Mouse (Mus musculus): ENCODE results near the gene Sypl.
"Not testable (repeated sequence)": the region's sequence is repeated elsewhere in the genome, so short reads cannot be mapped to it uniquely, and the experiment has no call there.

The Sypl gene

DNA sequence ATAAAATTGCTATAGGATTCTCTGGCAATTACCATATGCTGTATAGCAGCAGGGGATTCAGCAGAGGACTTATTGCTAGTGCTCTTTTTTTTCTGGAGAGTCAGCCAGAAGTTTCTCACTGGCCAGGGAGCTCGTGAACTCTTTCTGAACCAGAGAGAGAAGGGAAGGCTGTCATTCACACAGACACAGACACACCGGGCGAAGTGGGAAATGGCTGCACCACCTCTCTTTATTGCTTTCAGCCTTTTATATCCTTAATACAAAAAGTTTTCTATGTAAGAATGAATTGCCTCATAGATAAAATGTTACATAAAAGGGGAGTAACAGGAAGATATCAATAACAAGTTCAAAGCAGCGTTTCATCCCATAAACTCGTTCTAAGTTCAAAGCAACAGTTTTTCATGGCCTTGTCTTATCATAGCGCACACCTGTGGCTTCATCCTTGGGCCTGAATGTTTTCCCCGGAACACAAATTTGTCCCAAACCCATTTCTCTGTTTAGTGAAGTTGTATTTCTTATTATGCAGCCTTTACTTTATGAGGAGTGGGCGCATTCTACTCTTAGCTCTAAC is 8.7 kb upstream of the Sypl start:
- no peak for DNase-seq

DNA sequence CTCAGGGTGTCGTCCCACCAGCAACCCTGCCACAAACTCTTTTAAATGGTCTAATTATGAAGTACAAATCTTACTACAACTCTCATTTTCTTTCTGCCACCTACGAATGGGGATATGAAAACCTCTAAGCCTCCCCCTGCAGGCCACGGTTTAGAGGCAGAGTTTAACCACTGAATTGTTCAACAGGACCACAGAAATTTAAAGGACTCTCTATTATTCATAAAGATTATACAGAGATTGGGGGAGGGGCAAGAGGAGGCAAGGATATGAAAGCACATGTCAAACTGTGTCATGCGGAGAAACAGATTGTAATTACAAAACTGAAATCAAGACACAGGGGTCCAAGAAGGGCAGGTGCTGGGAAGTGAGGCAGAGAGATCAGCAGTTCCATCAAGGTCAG is 7.3 kb upstream of the Sypl start:
- DNase-seq: no peak

DNA sequence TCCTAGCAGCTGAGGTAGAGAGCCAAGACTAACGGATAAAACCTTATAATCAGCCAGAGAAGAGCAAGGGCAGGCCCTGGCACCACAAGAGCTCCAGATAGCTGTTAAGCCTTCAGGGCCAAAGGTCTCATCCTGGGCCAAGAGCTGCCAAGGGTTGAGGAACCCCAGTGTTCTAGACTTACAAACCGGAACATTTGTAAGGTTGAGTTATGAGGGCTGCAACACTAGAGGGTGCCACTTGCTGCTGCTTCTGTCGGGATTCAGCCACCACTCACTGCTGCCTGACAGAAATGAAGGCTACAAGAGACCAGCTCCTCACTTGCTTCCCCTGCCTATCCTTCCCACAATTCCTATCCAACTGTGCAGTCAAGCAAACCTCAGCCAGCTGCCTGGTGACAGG is 1.3 kb upstream of the Sypl start:
- peak; percentile 74 for DNase-seq

DNA sequence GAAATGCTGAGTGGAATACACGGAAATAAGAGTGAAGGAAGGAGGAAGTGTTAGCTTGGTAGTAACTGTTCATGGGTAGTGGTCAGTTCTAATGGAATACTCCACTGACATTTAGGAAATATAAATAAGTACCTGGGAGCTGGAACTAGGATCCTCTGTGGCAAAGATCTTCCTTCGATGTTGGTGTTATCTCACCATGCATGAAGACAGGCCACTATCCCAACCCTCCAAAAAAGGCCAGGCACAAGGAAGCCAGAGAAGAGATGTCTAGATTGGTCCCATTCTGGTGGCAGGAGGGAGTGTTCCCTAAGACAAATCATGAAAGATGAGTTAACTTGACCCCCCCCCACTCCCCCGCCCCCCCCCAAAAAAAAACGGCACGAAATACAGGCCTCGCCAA is 625 bp upstream of the Sypl start:
- no peak for DNase-seq

DNA sequence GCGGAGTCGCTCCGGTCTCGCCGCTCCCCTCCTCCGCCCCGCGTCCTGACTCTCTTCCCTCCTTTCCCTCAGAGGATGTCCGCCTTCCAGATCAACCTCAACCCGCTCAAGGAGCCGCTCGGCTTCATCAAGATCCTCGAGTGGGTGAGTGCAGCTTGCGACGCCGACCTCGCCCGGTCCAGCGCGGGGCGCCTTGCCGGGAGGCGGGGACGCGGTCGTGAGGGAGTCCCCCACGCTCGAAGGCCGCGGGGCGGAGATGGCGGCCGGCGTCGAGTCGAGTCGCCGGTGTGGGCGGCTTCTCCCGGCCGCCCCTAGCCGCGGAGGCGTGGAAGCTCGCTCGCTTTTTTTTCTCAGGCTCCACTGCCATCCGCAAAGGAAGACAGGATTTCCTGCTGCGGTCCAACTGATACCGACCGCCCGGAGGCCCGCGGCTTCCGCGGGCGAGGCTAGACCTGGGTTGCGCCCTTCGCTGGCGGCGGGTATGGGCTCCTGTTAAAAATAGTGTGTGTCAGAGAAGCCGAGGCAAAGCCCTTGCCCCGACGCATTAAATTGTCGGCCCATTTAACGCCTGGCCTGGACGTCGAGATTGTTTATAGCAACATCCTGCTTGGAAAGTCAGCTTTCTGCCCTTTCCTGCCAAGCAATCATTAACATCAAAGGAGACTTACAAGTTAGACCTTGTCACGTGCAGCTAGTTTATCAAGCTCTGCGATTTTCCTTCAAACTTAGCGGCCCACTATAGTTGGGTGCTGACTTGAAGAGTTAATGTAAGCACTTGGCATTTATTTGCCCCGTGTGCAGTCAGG is 728 bp downstream of the Sypl start:
- no peak for DNase-seq

DNA sequence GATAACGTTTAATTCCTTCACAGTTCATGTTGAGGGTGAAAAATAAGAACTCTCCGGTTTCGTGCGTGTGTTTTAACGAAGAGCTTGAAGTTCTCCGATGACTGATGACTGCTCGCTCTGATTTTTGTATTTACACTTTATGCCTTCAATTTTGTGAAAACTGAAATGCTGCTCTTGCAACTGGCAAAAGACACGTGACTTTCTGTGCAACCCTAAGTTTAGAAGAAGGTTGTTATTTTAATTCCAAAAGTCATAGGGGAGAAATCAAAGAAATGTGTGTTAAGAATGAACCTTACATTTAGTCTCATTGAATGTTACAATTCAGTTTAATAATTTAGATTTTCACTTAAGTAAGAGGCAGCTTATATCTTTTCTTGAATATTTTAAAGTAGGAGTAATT is 1.3 kb downstream of the Sypl start:
- DNase-seq: no peak

DNA sequence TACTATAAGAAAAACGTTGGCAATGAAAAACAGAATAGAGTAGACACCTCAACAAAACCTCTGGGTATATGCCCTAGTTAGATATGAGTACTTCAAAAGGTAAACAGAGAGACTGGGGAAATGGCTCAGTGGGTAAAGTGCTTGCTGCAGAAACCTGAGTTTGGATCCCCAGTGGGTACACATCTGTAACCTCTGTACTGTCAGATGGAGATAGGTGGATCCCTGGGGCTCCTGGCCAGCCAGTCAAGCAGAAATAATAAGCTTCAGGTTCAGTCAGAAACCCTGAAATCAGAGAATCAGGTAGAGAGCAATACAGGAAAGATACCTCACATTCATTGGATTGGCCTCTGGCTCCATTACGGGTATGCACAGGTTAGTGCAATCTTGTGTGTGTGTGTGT is 3.5 kb downstream of the Sypl start:
- no peak for DNase-seq

DNA sequence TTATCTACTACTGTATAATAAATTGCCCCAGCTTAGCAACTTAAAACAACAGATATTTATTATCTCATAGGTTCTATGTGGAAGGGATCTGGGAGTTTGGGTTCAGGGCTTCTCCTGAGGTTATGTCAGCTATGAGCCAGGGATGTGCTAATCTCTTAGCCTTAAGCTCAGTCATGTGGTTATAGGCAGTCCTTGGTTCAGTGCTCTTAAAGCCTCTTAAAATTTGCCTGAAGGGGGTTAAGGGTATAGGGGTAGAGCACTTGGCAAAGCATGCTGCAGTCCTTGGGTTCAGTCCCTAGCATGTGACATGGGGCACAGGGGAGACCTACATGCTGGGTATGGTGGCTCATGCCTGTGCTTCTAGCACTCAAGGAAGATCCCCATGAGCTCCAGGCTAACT is 8.4 kb downstream of the Sypl start:
- no peak for DNase-seq

DNA sequence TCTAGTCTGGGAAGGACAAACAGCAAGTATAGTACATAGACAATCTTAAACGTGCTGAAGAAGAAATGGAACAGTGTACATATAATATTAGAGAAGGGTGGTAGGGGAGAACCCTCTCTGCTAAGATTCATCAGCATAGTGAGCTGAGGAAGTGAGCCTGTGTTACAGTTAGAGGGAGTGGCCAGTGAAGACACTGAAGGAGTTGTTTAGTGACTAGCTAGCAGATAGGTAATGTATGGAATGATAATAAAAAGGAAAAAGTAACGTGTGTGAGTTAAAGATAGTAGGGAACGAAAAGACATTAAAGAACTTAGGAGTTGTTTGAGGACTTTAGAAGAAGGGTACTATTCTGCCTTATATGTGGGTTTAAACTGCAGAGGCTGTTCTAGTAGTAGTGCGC is 10.2 kb downstream of the Sypl start:
- DNase-seq: no peak

DNA sequence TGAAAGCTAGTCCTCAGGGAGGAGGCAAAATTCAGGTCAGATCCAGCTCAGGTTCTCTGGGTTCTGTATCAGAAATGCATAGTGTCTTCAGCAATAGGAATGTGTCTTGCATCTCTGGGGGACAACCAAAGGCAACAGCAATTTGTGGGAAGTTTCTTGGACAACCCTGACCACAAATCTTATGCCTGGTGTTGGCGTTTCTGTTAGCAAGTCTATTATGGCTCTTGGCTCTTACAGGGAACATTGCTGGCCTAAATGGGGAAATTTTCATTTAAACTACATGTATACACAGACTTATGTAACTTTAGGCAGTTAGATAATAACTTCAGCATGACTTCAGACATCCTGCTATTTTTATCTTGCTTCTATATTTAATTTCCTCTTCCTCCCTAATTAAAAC is 18.6 kb downstream of the Sypl start:
- DNase-seq: no peak

DNA sequence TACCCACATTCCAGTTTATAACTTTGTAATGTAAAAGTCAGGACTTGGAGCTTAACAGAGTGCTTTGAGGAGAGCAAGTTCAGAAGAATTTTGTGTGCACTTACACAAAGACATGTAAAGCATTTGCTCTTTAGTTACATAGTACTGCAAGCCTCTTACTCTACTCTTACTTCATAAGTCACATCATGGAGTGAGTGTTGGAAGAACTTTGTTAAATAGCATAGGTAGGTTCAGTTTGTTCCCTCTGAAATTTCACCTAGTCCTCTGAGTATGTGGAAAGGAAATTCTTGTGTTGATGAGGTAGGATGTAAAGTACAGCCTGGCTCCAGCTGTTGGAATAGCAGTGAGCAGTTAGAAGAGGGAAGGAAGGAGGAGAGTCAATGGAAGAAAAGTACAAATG is 21.2 kb downstream of the Sypl start:
- no peak for DNase-seq

DNA sequence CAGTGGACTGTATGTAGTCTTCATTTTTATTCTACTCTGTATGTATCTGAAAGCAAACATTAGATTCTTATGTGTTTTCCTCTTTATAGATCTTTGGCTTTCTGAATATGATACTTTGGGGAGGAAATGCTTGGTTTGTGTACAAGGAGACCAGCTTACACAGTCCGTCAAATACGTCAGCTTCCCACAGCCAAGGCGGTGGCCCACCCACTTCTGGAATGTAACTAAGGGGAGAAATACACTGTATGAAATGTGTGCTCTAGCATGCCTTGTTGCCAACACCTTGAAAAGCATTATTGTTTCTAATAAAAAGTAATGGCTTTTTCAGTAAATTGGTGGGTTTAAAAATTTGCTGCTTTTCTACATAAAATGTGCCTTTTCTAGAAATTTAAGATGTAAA is 21.8 kb downstream of the Sypl start:
- no peak for DNase-seq

DNA sequence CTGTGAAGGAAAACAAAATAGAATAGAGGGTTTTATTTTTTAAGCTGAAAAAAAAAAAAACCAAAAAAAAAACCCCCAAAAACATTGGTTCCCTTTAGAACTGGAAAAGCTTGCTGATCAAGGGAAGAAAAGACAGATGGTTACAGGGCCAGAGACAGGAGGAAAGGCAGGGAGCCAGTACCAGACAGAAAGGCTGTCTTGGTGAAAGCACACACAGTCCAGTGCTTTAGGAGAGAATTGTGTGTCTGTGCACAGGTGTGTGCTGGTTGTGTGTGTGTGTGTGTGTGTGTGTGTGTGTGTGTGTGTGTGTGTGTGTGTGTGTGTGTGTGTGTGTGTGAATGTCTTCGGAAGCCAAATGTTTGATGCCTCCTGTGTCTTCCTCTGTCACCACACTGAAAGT is 28.9 kb downstream of the Sypl start:
- peak; percentile 74 for DNase-seq

DNA sequence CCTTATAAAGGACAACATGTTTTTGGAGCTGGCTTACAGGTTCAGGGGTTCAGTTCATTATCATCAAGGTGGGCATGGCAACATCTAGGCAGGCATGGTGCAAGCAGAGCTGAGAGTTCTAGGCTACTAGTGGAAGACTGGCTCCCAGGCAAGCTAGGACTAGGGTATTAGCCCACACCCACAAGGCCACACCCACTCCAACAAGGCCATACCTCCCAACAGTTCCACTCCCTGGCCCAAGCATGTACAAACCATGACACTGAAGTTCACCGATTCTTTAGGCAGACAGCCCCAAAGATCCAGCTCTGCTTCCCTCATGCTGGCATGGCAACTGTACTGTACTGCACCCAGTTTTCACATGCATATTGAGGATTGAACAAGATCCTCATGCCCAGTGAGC is 29.4 kb downstream of the Sypl start:
- DNase-seq: no peak

DNA sequence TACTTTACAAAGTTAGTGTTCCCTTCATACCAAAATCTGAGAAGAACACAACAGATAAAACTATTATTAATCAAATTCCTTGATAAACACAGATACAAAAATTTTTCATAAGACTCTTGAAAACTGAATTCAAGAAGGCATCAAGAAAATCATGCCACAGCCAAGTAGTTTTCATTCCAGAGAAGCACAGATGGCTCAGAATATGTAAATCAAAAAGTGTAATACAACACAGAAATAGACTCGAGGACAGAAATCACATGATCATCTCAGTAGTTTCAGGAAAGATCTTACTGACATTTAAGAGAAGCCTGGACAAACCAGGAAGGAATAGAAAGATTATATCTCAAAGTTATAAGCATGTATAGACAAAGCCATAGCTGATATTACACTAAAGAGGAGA is 32.6 kb downstream of the Sypl start:
- DNase-seq: no peak

DNA sequence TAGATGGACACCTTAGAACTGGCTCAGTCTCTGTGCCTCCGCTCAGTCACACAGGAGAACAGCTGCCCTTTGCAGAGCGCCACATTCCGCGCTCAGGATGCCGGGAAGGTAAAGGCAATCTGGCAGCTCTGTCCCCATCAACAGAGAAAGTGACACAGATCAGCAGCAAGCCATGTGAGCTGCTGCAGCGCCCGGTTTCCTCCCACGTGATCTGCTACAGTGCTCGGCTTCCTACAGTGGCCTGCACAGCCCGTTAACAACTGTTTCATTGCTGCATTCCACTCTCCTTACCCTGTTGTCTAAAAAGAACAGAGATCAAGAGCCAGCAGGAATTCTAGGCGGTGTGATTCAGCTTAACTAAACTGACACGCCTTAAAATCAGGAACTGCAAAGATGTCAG is 36.0 kb downstream of the Sypl start:
- peak; percentile 54 for DNase-seq

DNA sequence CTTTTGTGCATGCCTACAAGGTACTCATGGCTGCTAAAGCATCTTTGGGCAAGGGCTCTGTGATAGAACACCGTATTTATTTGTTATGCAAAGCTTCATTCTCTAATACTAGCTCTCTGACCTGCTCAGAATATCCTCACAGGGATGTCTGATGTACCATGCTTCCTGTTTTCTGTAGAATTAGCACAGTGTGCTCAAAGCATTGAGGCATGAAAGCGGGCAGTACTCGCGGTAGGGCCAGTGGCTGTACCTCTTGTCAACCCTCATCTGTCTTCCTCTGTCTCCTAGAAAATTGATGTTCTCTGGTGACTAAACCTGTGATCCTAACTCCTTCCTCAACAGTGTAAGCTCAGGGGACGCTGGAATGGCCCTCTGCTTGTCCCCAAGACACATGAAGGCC is 40.4 kb downstream of the Sypl start:
- no peak for DNase-seq

DNA sequence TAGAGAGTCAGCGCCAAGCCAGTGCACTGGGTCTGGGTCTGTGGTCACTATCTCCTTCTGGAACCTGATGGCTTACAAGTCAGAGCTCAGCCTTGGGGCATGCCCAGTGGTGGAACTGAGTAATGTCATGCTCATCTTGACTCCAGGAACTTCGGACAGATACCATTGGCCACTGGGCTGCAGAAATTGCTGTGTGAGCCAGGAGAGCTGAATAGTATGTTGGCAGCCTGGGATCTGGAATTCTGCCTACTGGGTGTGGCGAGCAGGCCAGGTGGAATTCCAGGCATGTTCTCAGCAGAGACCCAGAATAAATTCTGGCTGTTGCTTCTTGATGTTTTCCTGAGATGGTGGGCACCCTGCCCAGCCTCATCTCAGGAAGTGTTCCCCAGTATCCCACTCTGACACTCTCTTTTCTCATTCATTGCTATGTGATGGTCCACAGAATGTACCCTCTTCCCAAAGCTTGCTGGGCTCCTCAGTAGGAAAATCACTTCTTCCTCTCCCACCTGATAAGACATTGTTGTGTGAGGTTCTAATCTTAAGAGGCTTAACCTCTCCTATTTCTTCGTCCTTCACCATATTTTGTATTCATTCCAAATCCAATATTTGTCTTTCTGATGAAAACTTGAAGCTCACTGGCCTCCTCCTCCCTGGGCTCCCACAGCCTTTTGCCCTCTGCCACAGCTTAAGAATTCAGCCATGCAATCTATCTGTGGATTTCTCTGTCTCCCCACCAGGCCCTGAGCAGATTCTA is 41.6 kb downstream of the Sypl start:
- DNase-seq: no peak

DNA sequence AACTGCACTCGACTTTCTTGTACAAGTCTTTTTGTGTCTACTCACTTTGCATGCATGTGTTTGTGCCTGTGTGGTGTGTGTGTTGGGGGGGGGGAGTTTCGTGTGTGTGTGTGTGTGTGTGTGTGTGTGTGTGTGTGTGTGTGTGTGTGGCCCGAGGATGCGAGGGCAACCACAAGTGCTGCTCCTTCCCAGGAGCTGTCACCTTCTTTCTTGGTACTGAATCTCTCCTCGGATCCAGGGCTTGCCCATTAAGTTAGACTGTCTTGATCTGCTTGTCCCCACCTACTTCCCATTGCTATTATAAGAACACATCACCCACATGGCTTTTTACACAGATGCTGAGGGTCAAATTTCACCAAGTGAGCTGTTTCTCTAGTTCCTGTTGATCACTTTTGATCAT is 45.1 kb downstream of the Sypl start:
- DNase-seq: no peak

DNA sequence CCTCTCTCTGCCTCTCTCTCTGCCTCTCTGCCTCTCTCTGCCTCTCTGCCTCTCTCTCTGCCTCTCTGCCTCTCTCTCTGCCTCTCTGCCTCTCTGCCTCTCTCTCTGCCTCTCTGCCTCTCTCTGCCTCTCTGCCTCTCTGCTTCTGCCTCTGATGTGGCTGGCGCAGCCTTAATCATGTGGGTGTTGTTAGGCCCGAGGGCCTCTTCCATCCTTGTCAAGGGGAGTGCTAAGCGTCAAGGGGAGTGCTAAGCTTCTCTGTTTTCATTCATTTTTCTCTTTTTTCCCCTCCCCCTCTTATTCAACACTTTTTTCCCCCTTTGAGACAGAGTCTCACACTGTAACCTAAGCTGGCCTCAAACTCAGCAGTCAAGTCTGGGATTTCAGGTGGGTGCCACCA is 46.1 kb downstream of the Sypl start:
- not testable (repeated sequence) for DNase-seq

DNA sequence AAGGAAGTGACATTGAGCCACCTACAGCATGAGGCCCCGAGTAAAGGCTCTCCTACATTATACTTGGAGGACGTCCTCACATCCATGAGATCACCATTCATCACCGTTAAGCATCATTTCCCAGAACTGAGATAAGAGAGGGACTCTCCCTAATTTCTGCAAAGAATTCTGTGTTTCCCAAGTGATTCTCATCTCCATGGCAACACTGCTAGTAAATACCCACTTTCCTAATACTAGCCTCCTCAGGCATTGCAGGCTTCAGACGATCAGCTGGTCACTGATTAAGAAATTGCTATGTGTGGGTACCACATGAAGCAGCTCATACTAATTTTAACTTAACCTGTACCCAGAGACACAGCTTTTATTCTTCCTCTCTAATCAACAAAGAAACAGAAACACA is 46.7 kb downstream of the Sypl start:
- no peak for DNase-seq

DNA sequence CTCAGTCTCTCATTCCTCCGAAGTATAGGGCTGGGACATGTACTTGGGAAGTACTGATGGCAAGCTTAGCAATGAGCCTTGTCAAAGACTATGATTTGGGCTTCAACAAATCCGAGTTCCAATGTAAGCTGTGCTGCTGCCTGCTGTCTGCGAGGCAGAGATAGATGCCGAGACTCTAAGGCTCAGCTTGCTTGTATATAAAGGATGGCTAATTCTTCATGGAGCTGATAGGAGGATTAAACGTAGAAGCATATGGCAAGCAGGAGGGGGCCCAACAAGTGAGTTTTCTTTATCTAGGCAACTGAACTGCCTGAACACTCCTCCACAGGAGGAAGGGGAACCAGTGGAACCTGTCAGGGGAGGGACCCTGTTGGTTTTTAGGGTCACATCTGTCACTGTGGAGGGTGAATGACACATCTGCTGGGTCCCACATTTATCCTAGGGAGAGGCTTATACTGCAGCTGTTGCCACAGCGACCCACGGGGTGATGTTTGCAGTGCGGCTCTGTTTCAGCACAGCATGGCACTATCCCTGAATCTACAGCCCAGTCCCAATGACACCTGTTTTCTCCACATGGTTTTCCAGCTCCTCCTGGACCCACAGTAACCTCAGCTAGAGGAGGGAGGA is 49.8 kb downstream of the Sypl start:
- no peak for DNase-seq

DNA sequence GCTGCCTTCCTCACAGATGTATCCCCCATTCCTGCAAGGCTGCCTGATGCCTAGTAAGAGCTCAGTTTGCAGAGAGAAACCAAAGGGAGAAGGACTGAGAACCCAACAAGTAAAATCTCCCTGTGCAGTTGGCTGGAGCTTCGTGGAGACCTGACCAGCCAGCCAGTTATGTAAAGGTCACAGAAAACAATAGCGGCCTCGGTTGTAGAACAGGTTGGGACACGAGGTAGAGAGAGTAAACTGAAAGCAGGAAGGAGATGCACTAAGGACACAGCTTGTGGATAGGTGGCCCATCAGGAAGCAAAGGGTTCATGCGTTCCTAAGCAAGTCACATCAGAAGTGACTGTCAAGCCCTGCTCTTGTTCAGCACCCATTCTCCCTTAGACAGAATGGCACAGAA is 52.2 kb downstream of the Sypl start:
- no peak for DNase-seq

DNA sequence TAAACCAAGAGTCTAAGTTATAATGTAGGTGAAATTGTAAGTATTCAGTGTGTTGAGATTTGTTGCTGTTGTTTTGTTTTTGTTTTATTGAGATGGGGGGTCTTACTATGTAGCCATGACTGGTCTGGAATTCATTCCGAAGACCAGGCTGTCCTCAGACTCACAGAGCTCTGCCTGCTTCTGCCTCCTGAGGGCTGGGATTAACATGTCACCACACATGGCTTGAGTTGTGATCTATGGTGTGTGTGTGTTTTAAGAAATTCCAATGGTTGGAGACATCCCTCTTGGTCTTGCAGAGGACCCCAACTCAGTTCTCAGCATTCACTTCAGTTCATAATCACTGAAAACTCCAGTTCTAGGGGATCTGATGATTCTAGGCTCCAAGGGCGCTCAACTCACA is 53.5 kb downstream of the Sypl start:
- no peak for DNase-seq
